Mouse (Mus musculus) embryo, embryonic 10.5 days (tissue): Measurements from ENCODE around the gene Nat9.

Experiments
- DNase-seq: peaks from one replicate; pipeline ENCODE4 v3.0.0-alpha.2; 2015; ENCODE audit warnings: low spot score

Nat9 gene

DNA sequence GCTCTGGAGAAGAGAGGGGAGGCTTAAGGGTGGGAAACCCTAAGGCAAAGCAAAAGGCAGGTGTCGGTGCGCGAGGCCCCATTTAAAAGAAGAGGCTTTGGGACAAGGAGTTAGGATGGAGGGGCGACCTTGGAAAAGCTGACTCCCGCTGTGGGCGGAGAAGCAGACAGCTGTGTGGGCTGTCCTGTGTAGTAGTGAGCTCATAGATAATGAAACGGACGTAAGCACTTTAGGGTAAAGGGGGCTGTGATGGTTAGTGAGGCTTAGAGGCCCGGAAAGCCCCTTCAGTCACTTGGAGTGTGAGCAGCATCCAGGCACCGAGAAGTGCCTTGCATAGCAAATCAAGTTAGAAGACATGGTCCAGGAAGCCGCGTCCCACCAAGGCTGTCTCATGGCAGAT lies at the start of gene Nat9:
Gene Nat9 (minus strand): TSS at position 167 of the 400 bp plus-strand sequence.
- DNase-seq, result no peak

DNA sequence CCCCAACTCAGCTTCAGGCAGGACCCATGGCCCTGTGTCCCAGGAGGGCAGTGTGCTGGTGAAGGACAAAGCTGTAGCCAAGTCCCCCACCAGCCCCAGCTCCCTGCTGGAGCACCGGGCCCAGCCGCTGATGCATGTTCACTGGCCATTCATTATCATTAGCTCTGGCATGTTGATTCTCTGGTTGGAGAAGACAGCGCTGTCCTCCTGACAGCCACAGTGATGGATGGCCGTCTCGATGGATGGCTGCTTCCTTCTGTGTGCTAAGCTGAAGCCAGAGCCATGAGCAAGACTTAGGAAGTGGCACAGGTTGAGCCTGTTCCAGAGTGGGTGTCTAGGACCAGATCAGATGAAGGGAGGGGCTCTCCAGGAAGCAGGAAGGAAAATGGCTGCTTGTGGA lies 48.9 kb upstream of the Nat9 start:
- peak; percentile 71 for DNase-seq

DNA sequence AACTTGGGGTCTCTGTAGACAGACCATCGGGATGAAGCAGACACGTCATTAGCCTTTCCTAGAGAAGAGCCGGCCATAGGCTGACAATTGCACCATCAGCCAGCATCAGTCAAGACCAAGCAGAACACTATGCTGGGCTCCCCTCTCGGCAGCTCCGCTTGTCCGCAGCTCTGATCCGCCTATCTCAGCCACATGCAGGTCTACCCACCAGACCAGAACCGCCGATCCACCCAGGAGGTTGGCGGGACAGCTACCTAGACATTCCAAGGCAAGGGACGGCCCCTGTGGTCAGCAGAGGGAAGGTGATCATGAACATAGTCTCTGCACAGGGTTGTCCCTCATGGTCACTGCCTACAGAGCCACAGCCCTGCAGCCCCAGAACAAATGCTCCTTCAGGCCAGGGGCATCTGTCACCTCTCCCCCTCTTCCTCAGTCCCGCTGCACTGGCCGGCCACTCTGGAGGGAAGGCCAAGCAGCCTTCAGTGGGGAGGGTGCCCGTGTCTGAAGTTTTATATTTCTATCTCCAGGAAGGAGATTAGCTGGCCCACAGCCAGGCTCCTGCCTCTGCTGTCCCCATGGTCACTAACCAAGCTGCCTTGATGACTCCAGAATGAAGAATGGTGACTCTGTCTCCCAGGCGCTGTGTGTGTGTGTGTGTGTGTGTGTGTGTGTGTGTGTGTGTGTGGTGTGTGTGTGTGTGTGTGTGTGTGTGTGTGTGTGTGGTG lies 46.8 kb upstream of the Nat9 start:
- no peak for DNase-seq

DNA sequence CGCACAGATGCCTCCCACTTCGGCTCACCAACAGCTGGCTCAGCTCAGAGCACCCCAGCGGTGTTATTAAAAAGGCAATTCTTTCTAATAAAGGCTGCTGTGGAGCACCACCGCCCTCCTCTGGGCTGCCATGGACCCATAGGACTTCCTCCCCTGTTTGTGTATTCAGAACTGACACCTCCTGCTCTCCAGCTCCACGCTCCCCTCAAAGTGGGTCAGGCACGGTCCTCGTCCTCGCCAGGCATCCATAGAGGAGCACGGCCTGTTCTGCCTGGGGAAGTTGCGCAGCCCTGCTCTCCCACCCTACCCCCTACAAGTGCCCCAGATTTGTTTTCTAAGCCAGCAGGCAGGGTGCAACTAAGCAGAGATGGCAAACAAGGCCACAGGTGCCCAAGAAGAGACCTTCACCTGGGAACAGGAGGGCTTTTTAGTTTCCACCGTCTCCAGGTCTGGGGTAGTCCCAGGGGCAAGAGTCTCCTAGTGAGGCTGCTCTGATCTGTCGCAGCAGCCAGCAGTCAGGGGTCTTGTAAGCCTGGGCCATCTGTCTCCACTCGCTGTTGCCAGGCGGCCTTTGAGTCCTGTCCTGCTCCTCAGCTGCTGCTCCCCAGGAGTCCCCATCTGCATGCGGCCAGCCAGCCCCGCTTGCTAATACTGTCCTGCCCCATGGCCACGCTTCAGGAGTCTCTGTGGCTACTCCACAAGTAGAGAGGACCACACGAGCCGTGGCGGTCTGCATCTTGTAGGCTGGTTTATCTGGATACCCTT lies 46.0 kb upstream of the Nat9 start:
- DNase-seq, result no peak

DNA sequence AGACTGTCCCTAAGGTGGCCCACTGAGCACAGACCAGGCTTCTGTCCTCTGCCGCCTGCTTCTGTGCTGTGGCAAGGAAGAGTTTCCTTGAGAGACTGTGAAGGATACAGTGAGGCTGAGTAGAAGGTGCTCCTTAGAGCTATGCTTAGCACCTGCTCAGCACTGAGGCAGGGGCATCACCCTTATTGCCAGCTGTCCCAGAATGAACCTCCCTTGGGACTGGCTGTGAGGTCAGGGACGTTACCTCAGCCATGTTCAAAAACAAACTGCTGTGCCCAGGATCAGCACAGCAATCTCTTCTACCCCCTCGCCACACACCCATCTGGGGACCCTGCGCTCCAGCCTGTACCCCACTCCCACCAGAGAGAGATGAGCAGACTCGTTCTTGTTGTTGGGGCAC lies 45.2 kb upstream of the Nat9 start:
- DNase-seq, result no peak

DNA sequence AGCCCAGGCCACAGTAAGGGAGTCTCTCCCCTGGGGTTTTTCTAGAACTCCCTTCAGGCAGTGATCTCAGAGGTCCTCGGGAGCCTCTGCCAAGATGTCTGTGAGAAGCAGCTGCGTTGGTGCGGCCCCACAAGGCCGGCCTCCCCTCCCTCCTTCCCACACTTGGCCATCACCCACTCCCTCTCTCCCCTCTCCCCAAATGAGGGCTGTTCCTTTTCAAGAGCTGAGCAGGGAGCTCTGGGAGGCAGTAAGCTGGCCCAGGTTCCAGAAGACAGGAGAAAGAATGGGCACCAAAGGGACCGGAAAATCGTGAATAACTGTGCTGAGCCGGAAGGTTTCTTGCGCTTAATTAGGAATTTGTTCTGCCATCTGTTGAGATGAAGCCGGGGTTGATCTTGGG lies 44.3 kb upstream of the Nat9 start:
- no peak for DNase-seq

DNA sequence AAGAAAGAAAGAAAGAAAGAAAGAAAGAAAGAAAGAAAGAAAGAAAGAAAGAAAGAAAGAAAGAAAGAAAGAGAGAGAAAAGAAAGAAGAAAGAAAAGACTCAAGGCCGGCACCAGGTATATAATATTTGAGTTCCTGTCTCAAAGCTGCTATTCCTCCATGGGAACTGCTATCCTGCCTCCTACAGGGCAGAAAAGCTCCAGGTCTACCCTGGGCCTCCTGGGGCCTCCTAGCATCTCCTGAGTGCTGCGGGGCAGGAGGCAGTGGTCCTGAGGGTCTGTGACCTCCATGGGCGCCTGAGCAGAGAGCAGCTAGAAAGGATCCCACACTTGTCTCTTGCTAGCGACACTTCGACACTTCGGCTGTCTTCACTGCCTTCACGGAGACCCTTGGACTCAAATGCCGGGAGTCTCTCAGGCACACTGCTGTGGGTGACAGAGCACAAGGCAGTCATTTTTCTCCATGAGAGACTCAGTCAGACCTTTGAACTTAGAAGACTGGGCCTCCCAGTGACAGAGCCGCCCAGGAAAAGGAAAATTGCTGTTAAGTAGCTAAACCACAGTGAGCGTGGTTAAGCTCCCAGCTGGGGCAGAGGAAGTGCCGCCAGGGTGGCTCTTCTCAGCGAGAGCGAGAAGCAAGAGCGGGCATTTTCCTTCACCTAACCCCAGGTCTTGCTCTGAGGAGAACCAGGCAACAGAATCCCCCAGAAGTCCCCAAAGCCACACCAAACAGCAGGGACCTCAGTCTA lies 43.7 kb upstream of the Nat9 start:
- DNase-seq, result no peak

DNA sequence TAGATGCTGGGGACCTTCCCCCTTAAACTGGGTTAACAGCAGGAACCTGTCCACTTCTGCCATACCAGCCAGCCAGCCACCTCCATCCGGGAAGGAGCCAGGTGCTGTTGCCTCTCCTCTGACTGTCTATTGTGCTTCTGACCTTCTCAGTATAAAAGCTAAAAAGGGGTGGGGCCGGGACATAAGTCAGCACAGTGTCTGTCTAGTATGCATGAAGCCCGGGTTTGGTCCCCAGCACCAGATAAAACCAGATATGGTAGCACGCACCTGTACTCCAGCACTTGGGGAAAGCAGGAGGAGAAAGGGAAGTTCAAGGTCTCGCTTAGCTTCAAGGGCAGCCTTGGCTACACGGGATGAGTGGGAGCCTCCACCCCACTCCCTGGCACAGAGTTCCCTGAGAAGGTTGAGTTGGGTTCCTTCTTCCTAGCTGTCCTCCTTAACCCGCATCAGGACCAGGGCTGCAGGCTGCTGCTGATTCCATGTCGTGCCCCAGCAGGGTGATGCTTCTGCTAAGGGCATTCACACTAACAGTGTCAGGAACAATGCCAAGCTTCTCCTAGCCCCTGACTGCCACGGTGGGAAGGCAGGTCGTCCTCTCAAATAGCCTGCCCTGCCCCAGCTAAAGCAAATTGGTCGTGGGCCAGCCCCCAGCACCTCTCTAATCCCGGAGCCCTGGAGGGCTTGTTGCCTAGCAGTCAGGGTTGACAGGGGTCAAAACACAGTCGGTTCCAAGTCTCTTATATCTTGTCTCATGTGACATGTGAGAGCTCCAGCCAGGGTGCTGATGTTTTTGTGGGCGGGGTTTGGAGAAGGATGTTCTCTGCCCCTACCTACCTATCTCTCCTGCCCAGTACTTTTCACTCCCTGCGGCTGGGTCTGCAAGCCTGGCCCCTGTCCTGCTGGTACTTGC lies 41.6 kb upstream of the Nat9 start:
- no peak for DNase-seq

DNA sequence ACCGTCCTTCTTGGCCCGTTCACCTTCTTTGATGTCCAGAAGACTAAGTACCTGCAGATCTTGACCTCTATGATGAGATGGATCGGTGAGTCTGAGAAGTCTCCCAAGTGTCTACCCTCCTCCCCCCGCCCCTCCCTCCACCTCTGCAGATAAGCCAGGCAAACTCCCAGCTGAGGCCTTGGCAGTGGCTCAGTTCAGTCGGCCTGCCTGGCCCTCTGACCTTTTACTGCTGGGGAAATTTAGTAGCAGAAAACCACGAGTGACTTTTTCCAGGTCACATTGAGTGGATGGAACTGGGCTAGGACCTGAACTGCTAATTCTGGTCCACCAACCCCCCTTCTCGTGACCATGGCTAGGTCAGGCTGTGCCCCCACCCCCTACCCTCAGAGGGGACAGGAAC lies 40.8 kb upstream of the Nat9 start:
- DNase-seq, result no peak

DNA sequence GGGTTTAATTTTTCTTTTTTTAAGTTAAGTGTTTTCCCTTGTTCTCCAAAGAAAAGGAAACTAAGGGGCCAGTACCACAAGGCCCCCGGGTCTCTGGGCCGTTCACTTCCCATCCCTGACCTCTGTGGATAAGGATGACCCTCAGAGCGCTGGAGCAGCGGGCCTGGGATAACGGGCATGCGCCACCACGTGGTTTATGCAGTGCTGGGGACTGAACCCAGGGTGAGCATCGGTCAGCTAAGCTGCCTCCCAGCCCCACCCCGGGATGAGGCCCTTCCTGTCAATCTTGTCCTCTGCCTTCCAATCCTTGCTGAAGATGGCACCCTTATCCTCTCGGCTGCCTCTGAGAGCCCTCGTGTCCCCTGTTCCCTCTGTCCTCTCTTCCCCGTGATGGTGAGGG lies 40.0 kb upstream of the Nat9 start:
- DNase-seq, result no peak

DNA sequence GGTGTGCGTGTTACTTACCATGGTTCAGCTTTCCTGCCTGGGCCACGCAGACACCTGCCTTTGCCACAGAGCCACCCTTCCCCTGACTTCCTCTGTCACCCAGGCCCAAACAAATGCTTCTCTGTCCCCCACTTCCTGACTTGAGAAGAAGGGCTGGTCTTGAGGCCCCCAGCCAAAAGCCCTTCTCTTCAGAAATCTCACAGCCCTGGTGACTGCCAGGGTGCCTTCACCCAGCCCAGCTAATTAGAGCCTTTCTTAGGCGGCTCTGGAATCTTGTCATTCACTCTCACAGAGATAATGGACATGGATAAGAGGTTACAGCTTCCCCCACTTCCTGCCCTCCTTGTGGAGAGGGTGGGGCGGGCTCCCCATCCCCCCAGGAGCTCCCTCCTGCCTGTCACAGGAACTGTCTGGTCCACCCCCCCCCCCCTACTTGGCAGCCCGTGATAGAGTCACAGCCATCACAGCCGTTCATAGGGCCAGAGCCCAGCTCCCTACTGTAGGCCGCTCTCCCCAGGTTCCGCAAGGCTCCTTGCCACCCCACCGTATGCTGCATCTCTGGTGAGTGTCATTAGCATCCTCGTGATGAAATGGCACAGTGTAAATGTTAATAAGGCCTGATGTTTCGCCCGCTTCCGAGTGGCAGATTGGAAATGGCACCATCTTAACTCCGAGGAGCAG lies 39.3 kb upstream of the Nat9 start:
- no peak for DNase-seq

DNA sequence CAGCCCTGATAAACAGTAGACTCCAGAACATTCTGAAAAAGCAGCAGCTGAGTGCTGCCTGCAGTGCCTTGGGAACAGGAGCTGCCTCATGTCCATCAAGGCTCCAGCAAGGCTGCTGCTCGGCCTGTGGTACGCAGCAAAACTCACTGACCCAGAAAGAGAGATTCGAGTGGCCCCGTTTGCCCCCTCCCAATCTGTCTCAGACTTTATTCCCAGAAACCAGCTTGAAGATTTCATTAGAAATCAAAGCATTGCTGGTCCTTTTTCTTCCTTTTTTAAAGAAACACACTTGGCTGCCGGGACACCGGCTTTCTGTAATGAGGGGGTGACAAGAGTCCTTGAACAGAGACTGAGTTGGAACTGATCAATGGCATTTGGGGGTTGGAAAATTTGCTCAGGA lies 37.6 kb upstream of the Nat9 start:
- no peak for DNase-seq

DNA sequence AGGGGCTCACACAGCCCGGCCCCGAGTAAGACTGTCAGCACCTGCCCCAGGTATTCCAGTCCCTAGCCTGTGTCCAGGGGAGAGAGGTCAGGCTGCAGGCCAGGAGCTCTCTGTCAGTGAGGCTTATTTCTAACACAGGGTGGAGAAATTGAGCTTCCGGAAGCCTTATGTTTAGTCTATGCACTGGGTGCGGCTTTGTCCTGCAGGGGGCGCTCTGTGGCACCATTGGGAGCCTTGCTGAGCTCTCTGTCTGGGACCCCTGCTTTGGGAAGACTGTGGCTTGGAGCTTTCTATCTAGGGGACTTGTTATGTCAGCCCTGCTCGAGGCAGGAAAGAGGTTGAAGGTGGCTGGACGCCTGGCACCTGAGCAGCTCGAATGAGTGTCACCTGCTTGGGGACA lies 37.2 kb upstream of the Nat9 start:
- peak; percentile 80 for DNase-seq

DNA sequence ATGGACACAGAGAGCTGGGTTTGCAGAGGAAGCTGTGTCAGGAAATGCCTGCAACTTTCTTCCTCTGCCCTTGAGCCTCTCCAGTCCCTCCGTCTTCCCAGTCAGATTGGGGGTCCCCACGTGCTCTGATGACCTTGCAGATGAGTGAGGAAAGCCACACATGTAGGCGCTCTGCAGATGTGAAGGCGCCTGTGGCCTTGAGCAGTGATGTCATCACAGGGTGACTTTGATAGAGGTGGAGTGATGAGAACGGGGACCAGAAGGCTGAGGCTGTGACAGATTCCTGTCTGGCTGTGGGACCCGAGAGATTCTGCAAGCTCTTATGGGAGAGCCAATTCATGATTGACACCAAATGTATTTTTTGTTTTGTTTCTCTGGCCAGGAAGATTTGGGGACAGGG lies 36.2 kb upstream of the Nat9 start:
- no peak for DNase-seq

DNA sequence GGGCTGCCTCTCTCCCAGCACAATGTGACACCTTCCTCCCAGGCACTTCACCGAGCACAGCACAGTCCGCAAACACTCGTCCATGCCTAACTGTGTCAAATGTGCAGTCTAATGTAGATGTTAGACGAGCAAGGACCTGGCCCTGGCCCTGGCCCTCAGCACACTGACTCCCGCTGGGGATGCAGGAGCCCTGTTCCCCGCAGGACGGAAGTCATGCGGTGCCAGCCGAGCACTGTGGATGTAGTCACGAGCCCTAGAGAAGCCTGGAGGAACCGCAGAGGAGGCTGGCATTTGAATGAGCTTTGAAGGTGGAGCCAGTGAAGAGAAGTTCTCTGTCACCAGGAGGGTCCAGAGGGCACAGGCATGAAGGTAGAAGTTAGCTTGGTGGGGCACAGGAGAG lies 35.8 kb upstream of the Nat9 start:
- DNase-seq, result no peak

DNA sequence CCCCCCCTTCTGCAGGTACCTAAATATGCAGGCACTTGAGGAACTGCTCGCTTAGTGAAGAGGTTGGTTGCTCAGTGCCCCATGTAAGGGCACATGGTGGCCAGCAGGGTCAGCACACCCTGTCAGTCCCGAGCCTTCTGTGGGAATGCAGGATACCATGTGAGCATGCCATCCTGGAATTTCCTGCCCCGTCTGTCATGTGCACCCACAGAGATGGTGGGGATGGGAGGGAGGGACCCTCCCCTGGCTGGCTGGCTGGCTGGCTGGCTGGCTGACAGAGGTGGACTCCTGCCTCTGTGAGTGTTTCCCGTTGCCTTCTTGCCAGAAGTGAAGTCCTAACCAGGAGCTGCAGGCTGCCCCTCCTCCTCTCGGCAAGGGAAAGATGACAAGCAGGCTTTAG lies 34.9 kb upstream of the Nat9 start:
- DNase-seq, result no peak

DNA sequence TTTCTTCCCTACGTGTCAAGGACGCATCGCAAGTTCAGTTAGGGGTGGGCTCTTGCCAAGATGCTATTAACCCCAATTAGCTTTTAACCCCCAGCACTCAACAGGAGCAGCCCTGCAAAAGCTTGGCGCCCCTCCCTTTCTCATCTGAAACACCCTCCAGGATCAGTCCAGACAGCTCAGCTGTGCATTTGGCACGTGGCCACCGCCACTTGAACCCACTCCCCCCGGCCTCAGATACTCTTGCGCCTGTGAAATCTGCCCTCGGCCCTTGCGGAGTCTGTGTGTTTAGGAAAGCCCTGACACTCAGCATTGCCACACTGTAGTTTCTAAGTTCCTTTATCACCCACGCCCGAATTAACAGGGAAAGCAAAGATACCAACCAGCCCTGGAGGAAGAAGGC lies 34.4 kb upstream of the Nat9 start:
- no peak for DNase-seq

DNA sequence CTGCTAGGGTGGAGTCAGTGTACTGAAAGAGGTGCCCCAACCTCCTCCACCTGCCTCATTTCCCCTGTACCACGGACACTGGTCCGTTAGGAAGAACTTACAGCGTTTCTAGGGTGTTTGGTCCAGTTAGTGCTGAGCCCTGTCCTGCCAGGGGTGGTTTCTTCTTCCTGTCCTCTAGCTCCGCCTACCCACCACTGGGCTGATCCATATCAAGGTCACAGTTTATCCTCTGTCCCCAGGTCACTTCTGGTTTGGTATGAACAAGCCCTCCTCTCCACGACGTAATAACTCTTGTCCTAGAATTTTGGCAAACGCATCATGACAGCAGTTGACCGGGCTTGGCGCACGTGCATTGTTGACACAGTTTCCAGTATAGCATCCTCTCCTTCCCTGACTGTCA lies 32.0 kb upstream of the Nat9 start:
- DNase-seq, result no peak

DNA sequence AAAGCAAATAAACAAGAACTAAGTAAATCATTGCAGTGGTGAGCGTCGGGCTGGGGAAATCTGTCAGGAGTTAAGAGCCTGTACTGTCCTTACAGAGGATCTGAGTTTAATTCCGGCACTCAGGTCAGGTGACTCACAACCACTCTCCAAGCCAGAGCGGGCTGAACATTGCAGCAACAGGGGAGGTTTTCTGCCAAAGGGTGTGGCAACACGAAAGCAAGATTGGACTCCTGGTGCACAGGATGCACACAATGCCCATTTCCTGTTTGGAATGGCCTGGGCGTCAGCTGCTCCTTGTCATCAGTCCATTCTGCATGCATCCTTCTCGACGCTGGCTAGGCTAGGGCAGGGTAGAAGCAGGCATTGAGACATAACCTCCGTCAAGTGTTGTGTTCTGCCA lies 31.6 kb upstream of the Nat9 start:
- no peak for DNase-seq

DNA sequence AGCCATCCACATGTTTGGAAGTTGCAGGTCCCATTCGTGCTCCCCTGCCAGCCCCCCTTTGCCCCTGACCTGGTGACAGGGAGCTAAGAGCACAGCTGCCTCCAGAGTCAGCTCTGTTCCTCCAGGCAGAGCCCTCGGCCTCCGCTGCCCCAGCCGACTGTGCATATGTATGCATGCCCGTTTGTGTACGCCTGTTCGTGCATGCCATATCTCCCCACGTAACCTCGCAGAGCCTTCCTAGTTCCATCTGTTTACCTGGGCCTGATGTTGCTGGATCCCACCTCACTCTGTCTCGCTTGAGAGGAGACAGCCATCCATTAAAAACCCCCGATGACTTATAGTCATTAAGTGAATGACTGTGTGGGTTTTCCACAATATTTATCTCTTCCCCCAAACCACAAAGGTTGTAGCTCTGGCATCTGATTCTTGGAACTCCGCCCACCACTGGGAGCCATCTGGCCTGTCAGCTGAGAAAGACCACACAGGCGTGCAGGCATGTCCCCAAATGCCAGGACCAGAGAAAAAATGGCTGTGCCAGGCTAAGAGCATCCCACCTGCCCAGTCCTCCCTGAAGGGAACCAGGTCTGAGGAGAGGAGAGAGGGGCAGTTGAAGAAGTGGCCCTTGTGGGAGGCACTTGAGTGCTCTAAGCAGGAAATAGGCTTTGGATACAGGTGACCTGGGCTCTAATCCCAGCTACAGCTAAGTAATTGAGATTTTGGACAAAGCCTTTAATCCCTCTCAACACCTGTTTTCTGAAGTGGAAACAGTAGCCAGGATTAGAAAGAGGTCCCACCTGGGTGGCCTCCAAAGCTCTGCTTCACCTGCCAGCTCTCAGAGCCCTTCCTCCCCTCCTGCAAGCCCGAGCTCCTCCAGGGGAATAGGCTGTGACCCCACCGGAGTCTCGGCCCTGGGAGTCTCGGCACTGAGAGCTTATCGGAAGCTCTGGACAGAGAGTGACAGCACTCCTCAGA lies 30.1 kb upstream of the Nat9 start:
- no peak for DNase-seq
